Mouse (Mus musculus): ENCODE results near the gene Vmp1. TPM values are rescaled to one million over a fixed set of nuclear protein-coding genes. Genes with fewer than 3 reads are reported as not detected.

Gene Vmp1
- polyA plus RNA-seq, 1 experiment from 2014 or later = 220 TPM

DNA sequence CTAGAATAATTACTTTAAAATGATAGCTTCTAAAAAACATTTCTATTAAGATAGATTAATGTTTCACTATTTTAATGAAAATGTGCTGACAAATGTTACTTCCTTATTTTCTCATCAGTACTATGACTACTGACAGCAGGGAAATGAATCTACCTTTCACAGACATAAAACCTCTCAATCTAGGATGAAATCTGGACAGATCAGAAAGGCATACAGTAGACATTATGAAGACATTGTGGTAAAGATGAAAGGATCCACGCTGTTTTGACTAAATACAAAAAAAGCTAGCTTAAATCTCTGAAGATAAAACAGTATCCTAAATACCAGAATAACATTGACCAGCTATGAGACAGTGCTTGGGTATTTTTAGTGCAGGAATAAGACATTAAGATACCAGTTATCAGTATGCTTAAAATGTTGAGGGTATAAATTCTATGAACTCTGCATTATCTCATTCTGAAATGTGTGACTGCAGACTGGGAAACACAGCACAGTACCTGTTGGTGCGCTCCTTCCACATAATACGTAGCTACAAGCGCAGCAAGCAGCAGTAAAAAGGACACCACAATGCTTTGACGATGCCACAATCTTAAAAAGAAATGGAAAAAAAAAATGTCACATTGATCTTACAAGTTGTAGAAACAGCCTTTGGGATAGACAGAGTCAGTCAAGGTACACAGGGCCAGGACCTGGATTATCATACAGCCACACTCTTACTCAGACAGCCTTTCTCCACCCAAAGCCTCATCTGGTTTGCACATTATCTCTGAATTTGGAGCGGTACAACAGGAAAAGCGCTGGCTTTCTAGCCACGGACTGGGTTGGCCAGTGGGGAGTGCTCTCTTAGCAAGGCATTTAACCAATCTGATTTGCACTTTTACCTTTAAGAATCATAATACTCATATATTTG is 20.4 kb downstream of the Vmp1 start:
- no peaks in the 10 kb centered on the region; the same call in 1 of the 2 replicates for H3K36me3 ChIP-seq (ENCODE audit: control insufficient read depth, insufficient read depth, low read length)

DNA sequence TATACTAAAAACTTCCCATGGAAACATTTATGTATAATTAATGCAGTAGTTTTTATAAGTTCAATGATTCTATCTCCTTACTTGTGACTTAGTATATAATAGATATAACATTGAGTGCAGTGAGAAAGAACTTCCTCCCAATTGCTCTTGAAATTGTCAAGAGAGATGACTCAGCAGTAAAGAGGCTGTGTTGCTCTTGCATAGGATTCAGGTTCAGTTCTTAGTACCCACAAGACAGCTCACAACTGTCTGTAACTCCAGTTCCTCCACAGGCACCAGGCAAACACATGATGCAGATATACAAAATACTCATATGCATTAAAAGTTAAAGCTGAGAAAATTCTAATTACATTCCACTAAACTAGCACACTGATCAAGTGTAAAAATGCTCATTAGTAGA is 25.8 kb downstream of the Vmp1 start:
- Histone ChIP-seq H3K4me3 (ENCODE audit: low read length) (no peak overlapping the region), H3K36me3 (ENCODE audit: control insufficient read depth, insufficient read depth, low read length) (no peaks in the 10 kb centered on the region; the same call in 1 of the 2 replicates), H3K9ac (ENCODE audit: low read depth, low read length) (no peak overlapping the region), H3K27me3 (replicated peaks; ENCODE audit: control insufficient read depth, insufficient read depth, low read length) (no peaks in the 10 kb centered on the region), H3K9me3 (ENCODE audit: control insufficient read depth, low read length) (no peaks in the 10 kb centered on the region), H3K27ac (ENCODE audit: low read length) (no peak overlapping the region), H3K4me2 (ENCODE audit: low read depth, low read length) (no peak overlapping the region), H3K4me1 (ENCODE audit: control insufficient read depth, insufficient read depth, low read length) (no peaks in the 10 kb centered on the region)
- no peak for ATAC-seq

More for the DNA sequence above, 20.4 kb downstream of the Vmp1 start:
- Histone ChIP-seq H3K9me3 (ENCODE audit: control insufficient read depth, low read length) (no peaks in the 10 kb centered on the region), H3K27ac (ENCODE audit: low read length) (no peak overlapping the region), H3K9ac (ENCODE audit: low read depth, low read length) (no peak overlapping the region), H3K27me3 (replicated peaks; ENCODE audit: control insufficient read depth, insufficient read depth, low read length) (no peaks in the 10 kb centered on the region), H3K4me2 (ENCODE audit: low read depth, low read length) (no peak overlapping the region), H3K4me3 (ENCODE audit: low read length) (no peak overlapping the region), H3K4me1 (ENCODE audit: control insufficient read depth, insufficient read depth, low read length) (no peaks in the 10 kb centered on the region)
- peak; percentile 74 for ATAC-seq
- 91% methylated on average over 8 of the region's 8 CpGs for WGBS

DNA sequence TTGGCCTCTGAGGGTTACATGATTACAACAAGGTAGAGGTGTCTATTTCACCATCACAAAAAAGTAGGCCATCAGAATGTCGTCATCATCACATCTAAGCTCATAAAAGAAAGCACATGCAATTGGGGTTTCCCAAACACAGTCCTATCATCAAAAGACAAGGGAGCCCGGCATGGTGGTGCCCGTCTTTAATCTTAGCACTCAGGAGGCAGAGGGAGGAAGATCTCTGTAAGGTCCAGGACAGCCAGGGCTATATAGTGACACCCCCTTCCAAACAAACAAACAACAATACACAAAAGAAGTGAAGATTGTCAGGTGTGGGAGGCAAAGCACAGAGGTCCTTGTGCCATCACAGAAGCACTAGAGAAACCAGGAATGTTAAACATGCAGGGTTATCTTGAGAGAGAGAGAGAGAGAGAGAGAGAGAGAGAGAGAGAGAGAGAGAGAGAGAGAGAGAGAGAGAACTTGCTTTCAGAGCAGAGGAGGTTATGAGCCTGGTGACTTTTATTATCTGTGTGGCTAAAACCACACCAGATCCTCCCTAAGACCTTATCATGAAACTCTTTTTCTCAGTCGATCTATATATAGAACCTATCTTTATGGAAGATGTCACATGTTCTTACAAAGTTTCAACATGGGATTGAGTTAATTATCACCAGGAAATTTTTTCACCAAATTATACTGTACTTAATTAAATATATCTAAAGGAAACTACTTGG is 26.6 kb downstream of the Vmp1 start:
- 0 out of 2 replicates have a peak, but pooled peaks have one; percentile 26 for ATAC-seq
- H3K27ac ChIP-seq (ENCODE audit: low read length) = no peak overlapping the region
- no peaks in the 10 kb centered on the region for H3K27me3 ChIP-seq (replicated peaks; ENCODE audit: control insufficient read depth, insufficient read depth, low read length)

DNA sequence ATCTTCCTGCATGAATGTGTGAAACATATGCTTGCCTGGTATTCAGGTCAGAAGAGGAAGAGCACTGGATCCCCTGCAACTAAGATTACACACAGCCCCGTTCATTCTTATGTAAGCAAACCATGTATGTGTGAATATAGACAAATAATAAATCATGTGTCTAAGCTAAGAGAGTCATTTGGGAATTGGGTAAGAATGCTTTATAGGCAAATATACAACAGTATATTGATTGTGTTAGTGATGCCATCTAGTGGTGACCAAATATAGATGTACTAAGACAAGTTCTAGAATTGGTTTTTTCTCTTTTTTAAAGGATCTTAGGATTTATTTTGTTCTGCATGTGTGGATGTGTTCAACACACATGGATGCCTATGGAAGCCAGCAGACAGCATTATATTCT is 28.0 kb downstream of the Vmp1 start:
- whole genome bisulfite sequencing = 12% methylated on average over 1 of the region's 1 CpGs
- Histone ChIP-seq H3K9ac (ENCODE audit: low read depth, low read length) (no peak overlapping the region), H3K4me1 (ENCODE audit: control insufficient read depth, insufficient read depth, low read length) (no peaks in the 10 kb centered on the region), H3K9me3 (ENCODE audit: control insufficient read depth, low read length) (no peaks in the 10 kb centered on the region), H3K36me3 (ENCODE audit: control insufficient read depth, insufficient read depth, low read length) (no peaks in the 10 kb centered on the region), H3K27me3 (replicated peaks; ENCODE audit: control insufficient read depth, insufficient read depth, low read length) (no peaks in the 10 kb centered on the region), H3K4me2 (ENCODE audit: low read depth, low read length) (no peak overlapping the region), H3K4me3 (ENCODE audit: low read length) (no peak overlapping the region), H3K27ac (ENCODE audit: low read length) (no peak overlapping the region)
- ATAC-seq = no peak

More for the DNA sequence above, 26.6 kb downstream of the Vmp1 start:
- Histone ChIP-seq H3K9me3 (ENCODE audit: control insufficient read depth, low read length) (no peaks in the 10 kb centered on the region), H3K36me3 (ENCODE audit: control insufficient read depth, insufficient read depth, low read length) (no peaks in the 10 kb centered on the region; the same call in 1 of the 2 replicates), H3K4me2 (ENCODE audit: low read depth, low read length) (no peak overlapping the region), H3K9ac (ENCODE audit: low read depth, low read length) (no peak overlapping the region), H3K4me1 (ENCODE audit: control insufficient read depth, insufficient read depth, low read length) (no peaks in the 10 kb centered on the region), H3K4me3 (ENCODE audit: low read length) (no peak overlapping the region)
- 76% methylated on average over 4 of the region's 4 CpGs for WGBS

DNA sequence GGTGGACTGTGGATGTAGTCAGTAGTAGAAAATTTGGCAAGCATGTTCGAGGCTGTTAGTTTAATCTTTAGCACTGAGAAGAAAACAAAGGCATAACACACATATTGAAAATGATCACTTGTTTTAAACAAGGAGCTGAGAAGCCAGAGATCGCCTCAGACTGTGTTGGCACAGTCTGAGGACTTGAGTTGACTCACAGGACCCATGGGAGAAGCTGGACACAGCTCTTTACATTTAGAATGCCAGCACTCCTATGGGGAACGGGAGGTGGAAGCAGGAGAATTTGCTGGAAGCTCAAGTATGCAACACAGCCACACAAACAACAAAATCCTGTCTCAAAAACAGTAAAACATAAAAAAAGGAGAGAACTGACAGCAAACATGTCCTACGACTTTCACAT is 29.5 kb downstream of the Vmp1 start:
- Histone ChIP-seq H3K4me3 (ENCODE audit: low read length) (no peak overlapping the region), H3K27ac (ENCODE audit: low read length) (no peak overlapping the region), H3K9me3 (ENCODE audit: control insufficient read depth, low read length) (no peaks in the 10 kb centered on the region), H3K4me2 (ENCODE audit: low read depth, low read length) (no peak overlapping the region), H3K27me3 (replicated peaks; ENCODE audit: control insufficient read depth, insufficient read depth, low read length) (no peaks in the 10 kb centered on the region), H3K36me3 (ENCODE audit: control insufficient read depth, insufficient read depth, low read length) (no peaks in the 10 kb centered on the region), H3K9ac (ENCODE audit: low read depth, low read length) (no peak overlapping the region), H3K4me1 (ENCODE audit: control insufficient read depth, insufficient read depth, low read length) (no peaks in the 10 kb centered on the region)
- WGBS = 83% methylated on average over 4 of the region's 4 CpGs
- no peak for ATAC-seq

DNA sequence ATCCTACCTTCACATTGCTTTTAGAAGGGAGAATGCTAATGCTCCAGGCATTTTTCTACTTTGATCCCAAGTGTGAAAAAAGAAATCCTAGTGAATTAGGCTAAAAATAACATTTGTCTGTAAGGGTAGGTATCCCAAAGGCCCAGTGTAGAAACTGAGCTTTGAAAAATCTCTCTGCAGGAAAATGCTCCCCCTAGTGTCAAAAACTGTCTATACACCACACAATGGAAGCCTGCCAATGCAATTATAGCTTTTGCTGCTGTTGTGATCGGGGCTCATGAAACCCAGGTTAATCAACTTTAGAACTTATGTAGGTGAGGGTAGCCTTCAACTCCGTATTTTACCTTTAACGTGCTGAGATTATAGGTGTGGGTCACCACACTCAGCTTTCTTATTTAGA is 30.2 kb downstream of the Vmp1 start:
- no peaks in the 10 kb centered on the region for H3K4me1 ChIP-seq (ENCODE audit: control insufficient read depth, insufficient read depth, low read length)
- ATAC-seq = peak; percentile 44; the same call in 1 of the 2 replicates
- H3K4me3 ChIP-seq (ENCODE audit: low read length) = no peak overlapping the region
- no peak overlapping the region for H3K4me2 ChIP-seq (ENCODE audit: low read depth, low read length)
- H3K36me3 ChIP-seq (ENCODE audit: control insufficient read depth, insufficient read depth, low read length) = no peaks in the 10 kb centered on the region
- no peaks in the 10 kb centered on the region for H3K9me3 ChIP-seq (ENCODE audit: control insufficient read depth, low read length)
- 38% methylated on average over 3 of the region's 3 CpGs for WGBS
- H3K27me3 ChIP-seq (replicated peaks; ENCODE audit: control insufficient read depth, insufficient read depth, low read length) = no peaks in the 10 kb centered on the region
- H3K27ac ChIP-seq (ENCODE audit: low read length) = no peak overlapping the region
- no peak overlapping the region for H3K9ac ChIP-seq (ENCODE audit: low read depth, low read length)

DNA sequence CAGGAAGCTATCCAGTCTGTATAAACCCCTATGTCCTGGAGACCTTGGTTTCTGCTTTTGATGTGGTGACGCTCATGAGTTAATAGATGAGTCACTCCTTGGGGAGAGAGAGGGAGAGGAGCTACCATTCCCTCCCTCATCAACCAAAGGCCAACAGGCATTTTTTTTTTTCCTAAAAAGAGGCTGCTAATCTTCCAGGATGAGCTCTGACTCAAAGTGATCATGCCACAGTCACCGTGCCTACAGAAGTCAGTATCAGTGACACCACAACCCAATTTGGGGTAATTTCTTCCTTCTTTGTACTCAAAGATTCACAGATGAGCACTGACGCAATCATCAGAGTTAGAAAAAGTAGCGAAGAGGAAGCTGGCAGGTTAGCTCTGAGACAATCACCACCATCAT is 31.1 kb downstream of the Vmp1 start:
- no peaks in the 10 kb centered on the region for H3K4me1 ChIP-seq (ENCODE audit: control insufficient read depth, insufficient read depth, low read length)
- no peak overlapping the region for H3K27ac ChIP-seq (ENCODE audit: low read length)
- no peak for ATAC-seq
- H3K4me3 ChIP-seq (ENCODE audit: low read length) = no peak overlapping the region
- H3K9ac ChIP-seq (ENCODE audit: low read depth, low read length) = no peak overlapping the region
- WGBS = 85% methylated on average over 4 of the region's 4 CpGs
- no peaks in the 10 kb centered on the region for H3K27me3 ChIP-seq (replicated peaks; ENCODE audit: control insufficient read depth, insufficient read depth, low read length)
- H3K4me2 ChIP-seq (ENCODE audit: low read depth, low read length) = no peak overlapping the region
- H3K9me3 ChIP-seq (ENCODE audit: control insufficient read depth, low read length) = no peaks in the 10 kb centered on the region
- H3K36me3 ChIP-seq (ENCODE audit: control insufficient read depth, insufficient read depth, low read length) = no peaks in the 10 kb centered on the region

DNA sequence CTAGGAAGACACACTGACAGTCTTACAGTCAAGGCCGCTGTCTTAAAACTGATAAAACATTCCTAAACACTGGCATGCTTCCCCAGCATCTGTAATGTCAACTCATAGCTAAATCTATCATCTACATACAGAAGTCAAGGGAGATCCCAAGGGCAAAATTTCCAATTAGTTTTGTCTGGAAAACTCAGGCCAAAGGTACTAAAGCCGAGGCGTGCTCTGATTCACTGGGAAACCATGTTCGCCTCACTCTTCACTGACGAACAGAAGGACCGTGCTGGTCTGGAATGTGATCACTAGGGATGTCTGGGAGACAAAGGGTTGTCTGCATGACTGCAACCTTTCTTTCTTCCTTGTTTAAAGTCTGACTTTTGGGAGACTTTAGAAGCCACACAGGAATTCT is 33.0 kb downstream of the Vmp1 start:
- no peaks in the 10 kb centered on the region for H3K27me3 ChIP-seq (replicated peaks; ENCODE audit: control insufficient read depth, insufficient read depth, low read length)
- H3K27ac ChIP-seq (ENCODE audit: low read length) = no peak overlapping the region
- no peaks in the 10 kb centered on the region for H3K36me3 ChIP-seq (ENCODE audit: control insufficient read depth, insufficient read depth, low read length)
- H3K4me3 ChIP-seq (ENCODE audit: low read length) = no peak overlapping the region
- H3K9me3 ChIP-seq (ENCODE audit: control insufficient read depth, low read length) = no peaks in the 10 kb centered on the region
- H3K4me2 ChIP-seq (ENCODE audit: low read depth, low read length) = no peak overlapping the region
- no peak for ATAC-seq
- no peak overlapping the region for H3K9ac ChIP-seq (ENCODE audit: low read depth, low read length)
- 70% methylated on average over 6 of the region's 6 CpGs for WGBS
- H3K4me1 ChIP-seq (ENCODE audit: control insufficient read depth, insufficient read depth, low read length) = no peaks in the 10 kb centered on the region

DNA sequence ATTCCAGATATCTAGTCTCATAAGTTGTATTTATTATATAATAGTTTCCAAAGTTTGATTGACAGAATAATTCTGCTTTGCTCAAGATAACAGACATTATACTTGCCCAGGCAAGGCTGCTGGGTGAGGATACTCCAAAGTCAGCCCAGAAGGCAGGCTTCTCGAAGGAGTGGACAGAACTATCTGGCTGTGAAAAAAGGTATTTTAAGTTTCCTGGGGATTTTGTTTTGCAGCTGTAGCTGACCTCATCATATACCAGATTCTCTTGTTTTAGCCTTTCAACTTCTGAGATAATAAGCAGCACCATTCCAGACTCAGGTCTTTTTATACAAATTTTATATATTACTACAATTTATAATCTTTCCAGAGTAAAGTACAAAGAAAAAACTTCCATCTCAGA is 34.1 kb downstream of the Vmp1 start:
- Histone ChIP-seq H3K4me2 (ENCODE audit: low read depth, low read length) (no peak overlapping the region), H3K27ac (ENCODE audit: low read length) (no peak overlapping the region), H3K9ac (ENCODE audit: low read depth, low read length) (no peak overlapping the region), H3K9me3 (ENCODE audit: control insufficient read depth, low read length) (no peaks in the 10 kb centered on the region), H3K27me3 (replicated peaks; ENCODE audit: control insufficient read depth, insufficient read depth, low read length) (no peaks in the 10 kb centered on the region), H3K36me3 (ENCODE audit: control insufficient read depth, insufficient read depth, low read length) (no peaks in the 10 kb centered on the region), H3K4me3 (ENCODE audit: low read length) (no peak overlapping the region), H3K4me1 (ENCODE audit: control insufficient read depth, insufficient read depth, low read length) (no peaks in the 10 kb centered on the region)
- ATAC-seq = no peak
- 92% methylated on average over 1 of the region's 1 CpGs for WGBS

Data from intestine, embryonic 16.5 days (tissue).